Mouse (Mus musculus): Measurements from ENCODE around the gene Mta3.

Gene Mta3

GRCm38 (mm10) chr17:83808476-83809098 lies 102.6 kb downstream of the Mta3 start:
- in situ Hi-C loops (cut with MboI), result loop anchor here (5.0 kb wide), 1 partner anchor 44 kb away; no protein-coding TSS in a partner anchor

- in situ Hi-C loops (cut with MboI), result loop anchor here (5.0 kb wide), 1 partner anchor 43 kb away; no protein-coding TSS in a partner anchor
These were observed 103.3 kb downstream of the Mta3 start for GRCm38 (mm10) chr17:83809197-83809829.

GRCm38 (mm10) chr17:83810285-83810684 lies 104.3 kb downstream of the Mta3 start:
- in situ Hi-C loops (cut with MboI), result no loop called here

GRCm38 (mm10) chr17:83812200-83812944 lies 106.4 kb downstream of the Mta3 start:
- in situ Hi-C loops (cut with MboI), result no loop called here

GRCm38 (mm10) chr17:83813050-83813449 lies 107.1 kb downstream of the Mta3 start:
- in situ Hi-C loops (cut with MboI), result no loop called here

GRCm38 (mm10) chr17:83816996-83817395 lies 111.0 kb downstream of the Mta3 start:
- in situ Hi-C loops (cut with MboI), result no loop called here

- in situ Hi-C loops (cut with MboI), result no loop called here
These were observed 113.5 kb downstream of the Mta3 start for GRCm38 (mm10) chr17:83819503-83819902.

GRCm38 (mm10) chr17:83820701-83821100 lies 114.7 kb downstream of the Mta3 start:
- in situ Hi-C loops (cut with MboI), result no loop called here

- in situ Hi-C loops (cut with MboI), result no loop called here
These were observed 115.9 kb downstream of the Mta3 start for GRCm38 (mm10) chr17:83821876-83822275.

- in situ Hi-C loops (cut with MboI), result no loop called here
These were observed 117.9 kb downstream of the Mta3 start for GRCm38 (mm10) chr17:83823835-83824234.

- in situ Hi-C loops (cut with MboI), result no loop called here
These were observed 123.4 kb downstream of the Mta3 start for GRCm38 (mm10) chr17:83829356-83829755.

- in situ Hi-C loops (cut with MboI), result no loop called here
These were observed 124.8 kb downstream of the Mta3 start for GRCm38 (mm10) chr17:83830616-83831292.

- in situ Hi-C loops (cut with MboI), result no loop called here
These were observed 128.2 kb downstream of the Mta3 start for GRCm38 (mm10) chr17:83834120-83834519.

- in situ Hi-C loops (cut with MboI), result no loop called here
These were observed 130.1 kb downstream of the Mta3 start for GRCm38 (mm10) chr17:83836048-83836447.

GRCm38 (mm10) chr17:83837659-83838190 lies 131.8 kb downstream of the Mta3 start:
- in situ Hi-C loops (cut with MboI), result no loop called here

GRCm38 (mm10) chr17:83839132-83839531 lies 133.2 kb downstream of the Mta3 start:
- in situ Hi-C loops (cut with MboI), result no loop called here

- in situ Hi-C loops (cut with MboI), result no loop called here
These were observed 135.0 kb downstream of the Mta3 start for GRCm38 (mm10) chr17:83841011-83841410.

- in situ Hi-C loops (cut with MboI), result no loop called here
These were observed 137.8 kb downstream of the Mta3 start for GRCm38 (mm10) chr17:83843780-83844179.

- in situ Hi-C loops (cut with MboI), result no loop called here
These were observed 139.6 kb downstream of the Mta3 start for GRCm38 (mm10) chr17:83845538-83845937.

GRCm38 (mm10) chr17:83846301-83847021 lies 140.5 kb downstream of the Mta3 start:
- in situ Hi-C loops (cut with MboI), result no loop called here

GRCm38 (mm10) chr17:83847100-83847499 lies 141.1 kb downstream of the Mta3 start:
- in situ Hi-C loops (cut with MboI), result no loop called here

All from mature B cell (primary cell).